Mouse (Mus musculus): ENCODE results near the gene Kremen1. TPM values are rescaled to one million over a fixed set of nuclear protein-coding genes. Genes with fewer than 3 reads are reported as not detected.

The Kremen1 gene
- total and polyA plus RNA-seq, 2 experiments from 2014 or later, result 3.6 to 18.5 TPM

DNA sequence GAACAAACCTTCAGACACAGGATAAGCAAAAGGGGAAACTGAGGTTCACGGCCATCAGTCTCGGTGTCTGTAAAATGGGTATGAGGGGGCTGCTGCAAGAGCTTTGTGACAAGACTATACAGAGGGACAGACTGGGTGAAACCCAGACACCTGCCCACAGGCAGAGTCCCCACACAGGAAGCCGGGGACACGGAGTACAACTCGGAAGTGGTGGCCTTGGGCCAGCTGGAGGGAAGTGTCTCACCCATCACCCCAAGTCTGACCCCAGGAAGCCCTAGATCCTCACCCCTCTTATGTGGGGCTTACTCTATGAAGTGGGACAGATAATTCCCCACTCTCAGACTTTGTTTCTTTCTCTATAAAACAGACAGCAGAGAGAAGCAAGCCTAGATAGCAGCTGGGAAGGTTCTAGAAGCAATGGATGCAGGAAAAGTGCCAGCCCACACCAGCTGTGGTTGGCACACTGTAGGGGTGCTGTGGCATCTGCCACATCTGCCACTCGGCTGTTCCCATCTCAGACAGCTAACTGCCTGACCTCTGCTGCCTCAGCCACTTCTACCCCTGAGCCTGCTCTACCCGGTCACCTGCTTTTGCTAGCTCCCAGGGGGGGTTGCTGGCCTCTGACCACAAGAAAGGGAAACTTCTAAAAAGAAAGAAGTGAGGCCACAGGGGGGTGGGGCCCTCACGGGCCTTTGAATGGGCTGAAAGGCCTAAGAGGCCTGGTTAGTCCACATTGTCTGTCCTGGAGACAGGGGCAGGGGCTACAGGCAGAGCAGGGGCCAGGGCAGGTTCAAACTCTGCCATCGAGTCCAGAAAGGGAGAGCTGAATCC, 110.7 kb downstream of the Kremen1 start:
- peaks cover 18% of the 10 kb centered on the region for H3K4me1 ChIP-seq (ENCODE audit: insufficient read depth, low read length)
- no peak overlapping the region for H3K9ac ChIP-seq (replicated peaks; ENCODE audit: low read length)
- DNase-seq (ENCODE audit: low spot score) (no peak), ATAC-seq (no peak)
- H3K36me3 ChIP-seq (ENCODE audit: insufficient read depth, low read length), result no peaks in the 10 kb centered on the region
- no peaks in the 10 kb centered on the region for H3K27me3 ChIP-seq (ENCODE audit: insufficient read depth, low read length)
- no peak overlapping the region for H3K4me3 ChIP-seq (ENCODE audit: low read length)
- no peak overlapping the region for H3K27ac ChIP-seq
- no peak for TF ChIP-seq CTCF (IDR thresholded peaks at IDR 0.05; ENCODE audit: low read depth)
- WGBS, result 54% methylated on average over 9 of the region's 9 CpGs
- H3K4me2 ChIP-seq (ENCODE audit: low read depth, low read length), result no peak overlapping the region
- no peaks in the 10 kb centered on the region for H3K9me3 ChIP-seq (ENCODE audit: low read length)

DNA sequence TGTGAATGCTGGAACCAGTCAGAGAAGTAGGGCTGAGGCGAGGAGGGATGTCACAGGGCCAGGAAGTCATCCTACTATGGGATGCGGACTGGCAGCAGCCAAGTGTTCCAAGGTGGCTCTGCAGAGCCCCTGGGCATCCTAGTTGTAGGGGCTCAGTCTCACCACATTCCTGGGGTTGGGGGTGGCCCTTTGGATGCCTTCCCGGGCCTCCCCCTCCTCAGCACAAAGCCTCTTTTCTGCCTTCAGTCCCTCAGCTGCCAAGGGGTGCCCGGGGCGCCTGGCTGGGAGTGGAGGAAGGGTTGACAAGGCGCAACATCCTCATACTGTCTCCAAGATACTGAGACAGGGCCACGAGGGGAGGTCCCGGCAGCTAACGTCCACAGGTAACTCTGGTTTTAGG, 111.4 kb downstream of the Kremen1 start:
- Histone ChIP-seq H3K9me3 (ENCODE audit: low read length) (no peaks in the 10 kb centered on the region), H3K27me3 (ENCODE audit: insufficient read depth, low read length) (no peaks in the 10 kb centered on the region), H3K4me2 (ENCODE audit: low read depth, low read length) (no peak overlapping the region), H3K9ac (replicated peaks; ENCODE audit: low read length) (no peak overlapping the region), H3K4me3 (ENCODE audit: low read length) (no peak overlapping the region), H3K4me1 (ENCODE audit: insufficient read depth, low read length) (peaks cover 13% of the 10 kb centered on the region), H3K27ac (no peak overlapping the region), H3K36me3 (ENCODE audit: insufficient read depth, low read length) (no peaks in the 10 kb centered on the region)
- no peak for TF ChIP-seq CTCF (IDR thresholded peaks at IDR 0.05; ENCODE audit: low read depth)
- DNase-seq (ENCODE audit: low spot score) (no peak), ATAC-seq (no peak)
- WGBS, result 44% methylated on average over 9 of the region's 9 CpGs

DNA sequence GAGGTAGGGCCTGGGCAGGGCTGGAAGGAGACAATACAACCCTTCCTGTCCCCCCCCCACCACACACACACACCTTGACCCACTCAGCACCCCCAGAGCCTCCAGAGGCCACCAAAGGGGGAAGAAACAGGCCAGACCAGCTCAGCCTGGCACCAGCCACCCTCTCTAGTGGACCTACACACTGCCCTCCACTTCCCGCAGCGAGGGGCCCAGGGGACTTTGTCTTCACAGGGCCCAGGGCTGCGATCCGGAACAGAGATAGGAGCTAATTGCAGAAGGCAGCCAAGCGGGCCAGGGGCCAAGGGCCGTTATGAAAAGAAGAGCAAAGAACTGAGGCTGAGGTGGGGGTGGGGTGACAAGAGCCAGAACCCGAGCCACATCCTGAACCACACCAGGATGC, 112.1 kb downstream of the Kremen1 start:
- Histone ChIP-seq H3K4me3 (ENCODE audit: low read length) (no peak overlapping the region), H3K4me2 (ENCODE audit: low read depth, low read length) (no peak overlapping the region), H3K4me1 (ENCODE audit: insufficient read depth, low read length) (peaks cover 10% of the 10 kb centered on the region), H3K36me3 (ENCODE audit: insufficient read depth, low read length) (no peaks in the 10 kb centered on the region), H3K27ac (no peak overlapping the region), H3K9ac (replicated peaks; ENCODE audit: low read length) (no peak overlapping the region; the same call in 1 of the 2 replicates), H3K27me3 (ENCODE audit: insufficient read depth, low read length) (no peaks in the 10 kb centered on the region), H3K9me3 (ENCODE audit: low read length) (no peaks in the 10 kb centered on the region)
- no peak for TF ChIP-seq CTCF (IDR thresholded peaks at IDR 0.05; ENCODE audit: low read depth)
- WGBS, result 13% methylated on average over 7 of the region's 7 CpGs
- DNase-seq (ENCODE audit: low spot score), result no peak
- no peak for ATAC-seq

DNA sequence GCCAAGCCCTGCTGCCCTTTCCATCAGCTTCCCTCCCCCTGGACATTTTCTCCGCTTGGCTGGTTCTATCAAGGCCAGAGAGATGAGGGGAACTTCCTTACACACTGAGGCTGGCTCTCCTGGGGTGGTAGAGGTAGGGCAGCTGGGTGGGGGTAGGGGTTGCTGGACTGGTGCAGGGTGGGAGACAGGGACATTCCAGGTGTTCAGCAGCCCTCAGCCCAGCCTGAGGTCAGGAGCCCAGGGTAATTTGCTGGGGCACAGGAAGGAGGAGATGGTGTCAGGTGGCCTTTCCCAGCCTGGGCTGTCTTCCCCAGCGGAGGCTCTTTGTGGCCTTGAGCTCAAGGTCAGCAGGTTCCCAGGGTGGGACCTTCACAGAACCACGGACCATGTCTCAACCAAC, 115.8 kb downstream of the Kremen1 start:
- no peak overlapping the region for H3K4me2 ChIP-seq (ENCODE audit: low read depth, low read length)
- DNase-seq (ENCODE audit: low spot score), result no peak
- no peak overlapping the region for H3K4me3 ChIP-seq (ENCODE audit: low read length)
- WGBS, result 78% methylated on average over 3 of the region's 3 CpGs
- no peak overlapping the region for H3K27ac ChIP-seq
- no peak for TF ChIP-seq CTCF (IDR thresholded peaks at IDR 0.05; ENCODE audit: low read depth)
- H3K36me3 ChIP-seq (ENCODE audit: insufficient read depth, low read length), result no peaks in the 10 kb centered on the region
- ATAC-seq, result no peak
- no peak overlapping the region for H3K9ac ChIP-seq (replicated peaks; ENCODE audit: low read length)
- no peaks in the 10 kb centered on the region for H3K27me3 ChIP-seq (ENCODE audit: insufficient read depth, low read length)
- peaks cover 6% of the 10 kb centered on the region for H3K4me1 ChIP-seq (ENCODE audit: insufficient read depth, low read length)
- H3K9me3 ChIP-seq (ENCODE audit: low read length), result no peaks in the 10 kb centered on the region

DNA sequence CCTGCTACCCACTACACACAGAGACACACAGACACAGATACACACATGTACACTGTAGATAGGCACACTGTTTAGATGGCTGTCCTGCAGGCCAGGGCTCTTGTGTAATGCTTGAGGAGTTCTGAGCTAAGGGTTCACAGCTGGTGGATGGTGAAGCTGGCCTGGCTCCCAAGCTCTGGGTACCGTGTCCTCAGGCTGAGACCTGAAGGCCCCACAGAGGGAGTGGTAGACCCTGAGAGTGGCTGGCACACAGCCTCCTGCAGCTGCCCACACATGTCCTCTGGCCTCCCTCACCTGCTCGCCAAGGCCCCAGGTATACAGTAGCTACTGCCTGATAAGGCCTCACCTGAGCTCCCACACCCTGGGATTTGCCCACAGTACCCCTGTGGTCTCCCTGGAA, 119.4 kb downstream of the Kremen1 start:
- TF ChIP-seq CTCF (IDR thresholded peaks at IDR 0.05; ENCODE audit: low read depth), result no peak
- H3K36me3 ChIP-seq (ENCODE audit: insufficient read depth, low read length), result no peaks in the 10 kb centered on the region
- peaks cover 5% of the 10 kb centered on the region; the same call in 1 of the 2 replicates for H3K4me1 ChIP-seq (ENCODE audit: insufficient read depth, low read length)
- no peak overlapping the region for H3K4me3 ChIP-seq (ENCODE audit: low read length)
- H3K27ac ChIP-seq, result no peak overlapping the region
- H3K9ac ChIP-seq (replicated peaks; ENCODE audit: low read length), result no peak overlapping the region
- H3K4me2 ChIP-seq (ENCODE audit: low read depth, low read length), result no peak overlapping the region
- DNase-seq (ENCODE audit: low spot score) (no peak), ATAC-seq (no peak)
- H3K9me3 ChIP-seq (ENCODE audit: low read length), result no peaks in the 10 kb centered on the region
- H3K27me3 ChIP-seq (ENCODE audit: insufficient read depth, low read length), result no peaks in the 10 kb centered on the region
- 74% methylated on average over 2 of the region's 2 CpGs for WGBS

Other genes starting within 250 kb of the Kremen1 start
- 4.7 and 4.8 TPM in 2 replicates for gene Rasl10a, start 203.4 kb downstream of the Kremen1 start, total RNA-seq (2014; rRNA removed)
- gene Rasl10a, start 203.4 kb downstream of the Kremen1 start, polyA plus RNA-seq (2015; fragmentation: Nextera tagmentation; extraction: Ambion mirVana), result 4.5 and 4.7 TPM in 2 replicates
- gene Gas2l1, start 196.2 kb downstream of the Kremen1 start, total RNA-seq (2014; rRNA removed), result 38.1 and 40.2 TPM in 2 replicates
- gene Gas2l1, start 196.2 kb downstream of the Kremen1 start, polyA plus RNA-seq (2015; fragmentation: Nextera tagmentation; extraction: Ambion mirVana), result 16.3 and 17.3 TPM in 2 replicates
- gene Rhbdd3, start 162.6 kb downstream of the Kremen1 start, total RNA-seq (2014; rRNA removed), result 48.8 and 54.5 TPM in 2 replicates
- 39.1 and 42.2 TPM in 2 replicates for gene Rhbdd3, start 162.6 kb downstream of the Kremen1 start, polyA plus RNA-seq (2015; fragmentation: Nextera tagmentation; extraction: Ambion mirVana)
- gene Ewsr1, start 162.3 kb downstream of the Kremen1 start, total RNA-seq (2014; rRNA removed), result 337 and 384 TPM in 2 replicates
- gene Ewsr1, start 162.3 kb downstream of the Kremen1 start, polyA plus RNA-seq (2015; fragmentation: Nextera tagmentation; extraction: Ambion mirVana), result 371 and 412 TPM in 2 replicates
- gene Emid1, start 109.3 kb downstream of the Kremen1 start, total RNA-seq (2014; rRNA removed), result 15.0 and 15.7 TPM in 2 replicates
- gene Emid1, start 109.3 kb downstream of the Kremen1 start, polyA plus RNA-seq (2015; fragmentation: Nextera tagmentation; extraction: Ambion mirVana), result 22.7 and 24.2 TPM in 2 replicates
- 13.6 and 17.1 TPM in 2 replicates for gene Znrf3, start 183.3 kb upstream of the Kremen1 start, total RNA-seq (2014; rRNA removed)
- gene Znrf3, start 183.3 kb upstream of the Kremen1 start, polyA plus RNA-seq (2015; fragmentation: Nextera tagmentation; extraction: Ambion mirVana), result 9.9 and 10.2 TPM in 2 replicates

Data from hindbrain, postnatal 0 days (tissue).